Mouse (Mus musculus): ENCODE results near the gene Shisa3.

DNA sequence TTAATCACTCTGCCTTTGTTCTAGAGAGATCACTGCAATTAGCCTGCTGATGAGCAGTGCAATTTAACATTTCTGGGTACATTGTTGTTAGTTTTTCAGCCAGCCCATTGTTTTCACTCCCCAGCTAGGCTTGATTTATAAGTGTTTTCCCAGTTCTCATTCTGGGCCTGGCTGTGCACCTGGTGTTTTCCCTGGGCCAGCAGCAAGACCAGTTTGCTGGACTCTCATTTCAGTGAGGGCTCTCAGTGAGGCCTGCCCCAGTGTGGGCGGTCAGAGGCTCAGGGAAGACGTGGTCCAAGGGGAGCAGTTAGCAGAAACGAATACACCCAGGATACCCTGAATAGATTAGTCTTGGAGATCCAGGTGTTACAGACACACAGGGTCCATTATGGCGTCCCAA, 49.0 kb upstream of the Shisa3 start:
- TF ChIP-seq POLR2A (IDR thresholded peaks at IDR 0.05; ENCODE audit: borderline replicate concordance, extremely low read depth, low read depth, low read length): no peak
- TF ChIP-seq CTCF (IDR thresholded peaks at IDR 0.05; ENCODE audit: insufficient read depth, low read length): no peak
